Comparison of ENCODE assay signal across 9 mouse cellular contexts in the genomic region with DNA sequence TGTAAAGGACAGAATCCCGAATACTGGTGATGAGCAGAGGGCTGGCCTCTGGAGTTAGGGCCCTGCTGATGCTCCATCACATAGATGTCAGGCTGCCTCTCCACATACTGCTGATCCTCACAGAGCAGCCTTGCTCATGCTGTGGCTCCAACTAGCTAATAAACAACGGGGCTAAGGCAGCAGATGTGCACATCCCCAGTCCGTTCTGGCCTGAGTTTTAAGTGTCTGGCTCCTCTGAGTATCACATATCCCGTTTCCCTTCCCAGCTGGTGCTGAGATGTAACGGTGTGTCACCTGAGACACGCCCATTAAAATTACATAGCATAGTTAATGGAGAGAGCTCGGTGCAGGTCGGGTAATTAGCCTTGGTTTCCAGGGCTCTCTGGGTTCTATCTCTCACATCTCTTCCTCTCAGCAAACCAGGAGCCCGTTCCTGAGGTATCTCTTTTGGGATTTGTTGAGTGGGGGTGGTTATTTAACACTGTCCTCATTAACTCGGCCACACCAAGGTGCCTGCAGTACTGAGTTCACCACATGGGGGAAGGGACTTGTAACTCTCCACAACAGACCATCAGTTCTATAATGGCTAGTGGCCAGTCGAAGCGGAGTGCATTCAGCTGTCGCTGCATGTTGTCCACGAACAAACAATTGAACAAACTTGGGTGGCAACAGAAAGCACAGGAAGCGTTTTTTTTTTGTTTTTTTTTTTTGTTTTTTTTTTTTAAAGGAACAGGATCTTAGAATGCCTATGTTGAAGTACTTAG.
DNase-seq lines count a peak whose midpoint lies in the region; ATAC-seq and TF ChIP-seq lines count a peak whose summit lies in the region.
"Had no signal": no experiment of that assay in that cellular context is flagged by ENCODE, and none has a peak within 500 bp of the region (broad histone marks: within the 10 kb centered on the region; RNA-seq: fewer than 3 reads in every experiment).

No protein-coding gene starts in this region.

- no peak overlapping the region for H3K9ac ChIP-seq in embryonic facial prominence, embryonic 13.5 days
- no peak overlapping the region for H3K9ac ChIP-seq in midbrain, postnatal 0 days (replicated peaks; ENCODE audit: low read length, poor library complexity, severe bottlenecking)

- no peak overlapping the region for H3K4me3 ChIP-seq in embryonic facial prominence, embryonic 13.5 days
- no peak overlapping the region for H3K4me3 ChIP-seq in midbrain, postnatal 0 days (ENCODE audit: low read depth, low read length)

- peak; percentile 59; the same call in 1 of the 2 replicates for ATAC-seq in embryonic facial prominence, embryonic 13.5 days (ENCODE audit: insufficient number of reproducible peaks, insufficient read depth, low FRiP score, low TSS enrichment, low read depth)
- no peak for ATAC-seq in midbrain, postnatal 0 days (ENCODE audit: low FRiP score)
- ATAC-seq in erythroblast, adult 5-6 weeks (replicated peaks; ENCODE audit: low FRiP score, poor library complexity, severe bottlenecking): no peak
- ATAC-seq: Patski had no signal

- DNase-seq in layer of hippocampus, adult 11-12 months (ENCODE audit: low spot score): peak; percentile 9
- DNase-seq in layer of hippocampus, adult 18-20 months (ENCODE audit: low spot score in 2 of 2): no peak
- peak; percentile 55 for DNase-seq in kidney, adult 9 months
- DNase-seq in midbrain, postnatal 0 days (ENCODE audit: low spot score): peak; percentile 58
- DNase-seq in yolk sac, embryonic 10.5 days (ENCODE audit: low spot score): no peak
- DNase-seq in adrenal gland, postnatal 25 days: no peak

- no peaks in the 10 kb centered on the region for H3K27me3 ChIP-seq in embryonic facial prominence, embryonic 13.5 days
- H3K27me3 ChIP-seq in midbrain, postnatal 0 days (ENCODE audit: insufficient read depth, low read length): no peaks in the 10 kb centered on the region
- H3K27me3 ChIP-seq: Patski had no signal

- no peak overlapping the region for H3K27ac ChIP-seq in embryonic facial prominence, embryonic 13.5 days
- no peak overlapping the region for H3K27ac ChIP-seq in midbrain, postnatal 0 days (ENCODE audit: low read depth, low read length)

- peak; percentile 44 for TF ChIP-seq CTCF in midbrain, postnatal 0 days (IDR thresholded peaks at IDR 0.05)

- H3K9me3 ChIP-seq in embryonic facial prominence, embryonic 13.5 days: no peaks in the 10 kb centered on the region
- no peaks in the 10 kb centered on the region for H3K9me3 ChIP-seq in midbrain, postnatal 0 days (ENCODE audit: low read length)

- no peak overlapping the region; the same call in 1 of the 2 replicates for H3K4me2 ChIP-seq in embryonic facial prominence, embryonic 13.5 days
- no peak overlapping the region for H3K4me2 ChIP-seq in midbrain, postnatal 0 days (ENCODE audit: low read depth, low read length, poor library complexity, severe bottlenecking)

- 31% methylated on average over 15 of the region's 15 CpGs for WGBS in embryonic facial prominence, embryonic 13.5 days
- WGBS in midbrain, postnatal 0 days: 45% methylated on average over 15 of the region's 15 CpGs

- peaks cover 44% of the 10 kb centered on the region for H3K4me1 ChIP-seq in embryonic facial prominence, embryonic 13.5 days
- peaks cover 9% of the 10 kb centered on the region; the same call in 1 of the 2 replicates for H3K4me1 ChIP-seq in midbrain, postnatal 0 days (ENCODE audit: insufficient read depth, low read length)

- no peaks in the 10 kb centered on the region for H3K36me3 ChIP-seq in embryonic facial prominence, embryonic 13.5 days
- no peaks in the 10 kb centered on the region for H3K36me3 ChIP-seq in midbrain, postnatal 0 days (ENCODE audit: insufficient read depth, low read length)

Comparison
In these comparisons a context has a peak if more than half of its experiments do, and no peak if none do; other contexts are left out.
1. DNase-seq: peak in layer of hippocampus, adult 11-12 months (single experiment), kidney, adult 9 months (single experiment) and midbrain, postnatal 0 days (single experiment); none in layer of hippocampus, adult 18-20 months (0 of 2), yolk sac, embryonic 10.5 days (single experiment) and adrenal gland, postnatal 25 days (single experiment).